ENCODE assay signal across 9 mouse cellular contexts in genomic region chr13:12255911-12256705, GRCm38 (mm10). TPM values are rescaled to one million over a fixed set of nuclear protein-coding genes. Genes with fewer than 3 reads are reported as not detected.
DNase-seq lines count a peak whose midpoint lies in the region; ATAC-seq lines count a peak whose summit lies in the region.
"Had no signal": no experiment of that assay in that cellular context is flagged by ENCODE, and none has a peak within 500 bp of the region (broad histone marks: within the 10 kb centered on the region; RNA-seq: fewer than 3 reads in every experiment).

No protein-coding gene starts in this region.

- peaks cover 25% of the 10 kb centered on the region for H3K36me3 ChIP-seq in kidney, embryonic 15.5 days
- H3K36me3 ChIP-seq in embryonic facial prominence, embryonic 10.5 days (replicated peaks) = peaks cover 22% of the 10 kb centered on the region
- H3K36me3 ChIP-seq in intestine, embryonic 14.5 days (ENCODE audit: control insufficient read depth, insufficient read depth, low read length) = peaks cover 14% of the 10 kb centered on the region

- no peak for ATAC-seq in kidney, embryonic 15.5 days (replicated peaks; ENCODE audit: low FRiP score)
- no peak for ATAC-seq in intestine, embryonic 14.5 days (replicated peaks; ENCODE audit: low FRiP score, low TSS enrichment, low read depth)
- peak; percentile 33; the same call in 1 of the 2 replicates for ATAC-seq in monocyte, adult 5-6 weeks (replicated peaks; ENCODE audit: insufficient number of reproducible peaks, low FRiP score, low TSS enrichment, poor library complexity, severe bottlenecking)

- H3K4me3 ChIP-seq in kidney, embryonic 15.5 days (replicated peaks) = peak overlapping the region; percentile 70
- peak overlapping the region; percentile 82 for H3K4me3 ChIP-seq in embryonic facial prominence, embryonic 10.5 days
- peak overlapping the region; percentile 88; the same call in 1 of the 2 replicates for H3K4me3 ChIP-seq in intestine, embryonic 14.5 days (ENCODE audit: low read depth, low read length)

- 61% methylated on average over 3 of the region's 3 CpGs for WGBS in kidney, embryonic 15.5 days
- WGBS in embryonic facial prominence, embryonic 10.5 days = 83% methylated on average over 3 of the region's 3 CpGs
- WGBS in intestine, embryonic 14.5 days = 68% methylated on average over 3 of the region's 3 CpGs

- H3K9ac ChIP-seq in kidney, embryonic 15.5 days = 0 out of 2 replicates have a peak overlapping the region, but pooled peaks have one; percentile 7
- no peak overlapping the region for H3K9ac ChIP-seq in intestine, embryonic 14.5 days (ENCODE audit: low read length)

- DNase-seq in kidney, postnatal 4 days = no peak
- no peak for DNase-seq in embryonic facial prominence, embryonic 10.5 days (ENCODE audit: low spot score)
- no peak for DNase-seq in intestine, embryonic 14.5 days (ENCODE audit: low spot score)
- no peak for DNase-seq in right cerebral cortex, postnatal 36 days (ENCODE audit: low spot score in 2 of 2)
- no peak for DNase-seq in testis, postnatal 10 days (ENCODE audit: low spot score)
- no peak for DNase-seq in urinary bladder, adult 18-20 months (ENCODE audit: low spot score in 2 of 2)
- DNase-seq: adrenal gland, postnatal 25 days had no signal

- H3K4me1 ChIP-seq in kidney, embryonic 15.5 days = peaks cover 15% of the 10 kb centered on the region
- peaks cover 18% of the 10 kb centered on the region for H3K4me1 ChIP-seq in embryonic facial prominence, embryonic 10.5 days
- peaks cover 10% of the 10 kb centered on the region for H3K4me1 ChIP-seq in intestine, embryonic 14.5 days (replicated peaks; ENCODE audit: control insufficient read depth, insufficient read depth, low read length)

- no peak overlapping the region for H3K27ac ChIP-seq in kidney, embryonic 15.5 days
- no peak overlapping the region for H3K27ac ChIP-seq in embryonic facial prominence, embryonic 10.5 days (replicated peaks)
- H3K27ac ChIP-seq in intestine, embryonic 14.5 days (ENCODE audit: low read depth) = no peak overlapping the region

- H3K4me2 ChIP-seq in kidney, embryonic 15.5 days = peak overlapping the region; percentile 67
- peak overlapping the region; percentile 57 for H3K4me2 ChIP-seq in intestine, embryonic 14.5 days (ENCODE audit: low read length)

- no peaks in the 10 kb centered on the region for H3K27me3 ChIP-seq in kidney, embryonic 15.5 days
- H3K27me3 ChIP-seq in embryonic facial prominence, embryonic 10.5 days (replicated peaks; ENCODE audit: low read depth, poor library complexity, severe bottlenecking) = no peaks in the 10 kb centered on the region
- no peaks in the 10 kb centered on the region for H3K27me3 ChIP-seq in intestine, embryonic 14.5 days (replicated peaks; ENCODE audit: control insufficient read depth, insufficient read depth, low read length)

- no peaks in the 10 kb centered on the region for H3K9me3 ChIP-seq in kidney, embryonic 15.5 days (replicated peaks)
- H3K9me3 ChIP-seq in embryonic facial prominence, embryonic 10.5 days = peaks cover 7% of the 10 kb centered on the region; the same call in 1 of the 2 replicates
- H3K9me3 ChIP-seq in intestine, embryonic 14.5 days (ENCODE audit: control insufficient read depth, low read length) = no peaks in the 10 kb centered on the region; the same call in 1 of the 2 replicates

RNA-seq across cellular contexts. Expression of gene Mtr, which starts 1.8 kb away (rescaled TPM):
- polyA plus RNA-seq in kidney, embryonic 15.5 days (2015; fragmentation: Nextera tagmentation; extraction: Ambion mirVana) = 13.7 and 15.0 TPM in 2 replicates
- 22.3 and 22.6 TPM in 2 replicates for polyA plus RNA-seq in embryonic facial prominence, embryonic 10.5 days (2016; fragmentation: Nextera tagmentation; extraction: Ambion mirVana)
- polyA plus RNA-seq in intestine, embryonic 14.5 days (2014; fragmentation: Nextera tagmentation; extraction: Ambion mirVana) = 15.2 and 16.7 TPM in 2 replicates
- 16.8 to 29.9 TPM (median 18.6 TPM) in 3 replicates for total RNA-seq in monocyte, adult 5-6 weeks (2017)
